Mouse (Mus musculus) liver, embryonic 11.5 days (tissue): Measurements from ENCODE around the gene Eppin. TPM values are rescaled to one million over a fixed set of nuclear protein-coding genes. Genes with fewer than 3 reads are reported as not detected.

Source experiments
- polyA plus RNA-seq: library from polyadenylated mRNA; unstranded; fragments of >200 nt; fragmentation: Nextera tagmentation; extraction: Ambion mirVana; gene quantifications from 2 replicates; pipeline ENCODE4 v1.2.1, GENCODE M21; 2014

The Eppin gene
- polyA plus RNA-seq, 1 experiment from 2014 or later, result not detected

Other genes with a start within 250 kb of the Eppin start
- gene Slpi, start 204.5 kb downstream of the Eppin start, polyA plus RNA-seq, result 9.4 and 11.6 TPM in 2 replicates
- 0.04 and 0.12 TPM in 2 replicates for gene Rbpjl, start 190.5 kb downstream of the Eppin start, polyA plus RNA-seq
- gene Matn4, start 188.4 kb downstream of the Eppin start, polyA plus RNA-seq, result 0.14 and 0.32 TPM in 2 replicates
- gene Sdc4, start 149.7 kb downstream of the Eppin start, polyA plus RNA-seq, result 38.9 and 39.2 TPM in 2 replicates
- 49.1 and 52.8 TPM in 2 replicates for gene Sys1, start 136.6 kb downstream of the Eppin start, polyA plus RNA-seq
- 4.4 and 7.4 TPM in 2 replicates for gene Gm20458, start 132.6 kb downstream of the Eppin start, polyA plus RNA-seq
- not detected in 2 replicates for gene Trp53tg5, start 119.9 kb downstream of the Eppin start, polyA plus RNA-seq
- gene Dbndd2, start 107.5 kb downstream of the Eppin start, polyA plus RNA-seq, result 2.1 TPM in 2 replicates
- 52.1 and 58.7 TPM in 2 replicates for gene Pigt, start 96.1 kb downstream of the Eppin start, polyA plus RNA-seq
- gene Wfdc2, start 31.2 kb downstream of the Eppin start, polyA plus RNA-seq, result 8.2 and 9.1 TPM in 2 replicates
- not detected in 2 replicates for gene Spint3, start 20.1 kb downstream of the Eppin start, polyA plus RNA-seq
- gene Wfdc6a, start 8.1 kb downstream of the Eppin start, polyA plus RNA-seq, result not detected in 2 replicates
- gene Wfdc6b, start 19.9 kb upstream of the Eppin start, polyA plus RNA-seq, result not detected in 2 replicates
- gene Wfdc8, start 20.0 kb upstream of the Eppin start, polyA plus RNA-seq, result not detected in 2 replicates
- not detected in 2 replicates for gene Wfdc16, start 45.2 kb upstream of the Eppin start, polyA plus RNA-seq
- gene Wfdc10, start 62.5 kb upstream of the Eppin start, polyA plus RNA-seq, result not detected in 2 replicates
- gene Wfdc9, start 63.0 kb upstream of the Eppin start, polyA plus RNA-seq, result not detected in 2 replicates
- gene Wfdc11, start 80.5 kb upstream of the Eppin start, polyA plus RNA-seq, result not detected in 2 replicates
- gene Wfdc13, start 91.5 kb upstream of the Eppin start, polyA plus RNA-seq, result not detected in 2 replicates
- not detected in 2 replicates for gene Spint4, start 104.9 kb upstream of the Eppin start, polyA plus RNA-seq
- gene Spint5, start 121.7 kb upstream of the Eppin start, polyA plus RNA-seq, result not detected in 2 replicates
- gene Wfdc3, start 152.3 kb upstream of the Eppin start, polyA plus RNA-seq, result 0.18 and 0.38 TPM in 2 replicates
- 50.3 and 50.5 TPM in 2 replicates for gene Dnttip1, start 152.4 kb upstream of the Eppin start, polyA plus RNA-seq
- gene Ube2c, start 176.3 kb upstream of the Eppin start, polyA plus RNA-seq, result 482 and 522 TPM in 2 replicates
- gene Tnnc2, start 186.4 kb upstream of the Eppin start, polyA plus RNA-seq, result 0.47 and 1.1 TPM in 2 replicates
- gene Snx21, start 192.2 kb upstream of the Eppin start, polyA plus RNA-seq, result 8.3 and 8.4 TPM in 2 replicates
- 23.2 and 23.6 TPM in 2 replicates for gene Acot8, start 211.3 kb upstream of the Eppin start, polyA plus RNA-seq
- 7.3 and 8.7 TPM in 2 replicates for gene Zswim3, start 211.5 kb upstream of the Eppin start, polyA plus RNA-seq
- 13.7 and 15.6 TPM in 2 replicates for gene Zswim1, start 229.1 kb upstream of the Eppin start, polyA plus RNA-seq
- not detected in 2 replicates for gene Spata25, start 234.9 kb upstream of the Eppin start, polyA plus RNA-seq
- 97.2 and 103 TPM in 2 replicates for gene Ctsa, start 239.3 kb upstream of the Eppin start, polyA plus RNA-seq
- 3.9 and 4.9 TPM in 2 replicates for gene Neurl2, start 239.9 kb upstream of the Eppin start, polyA plus RNA-seq